Mouse (Mus musculus) forebrain, embryonic 10.5 days (tissue): ENCODE measurements around the gene Gab1. TPM values are rescaled to one million over a fixed set of nuclear protein-coding genes. Genes with fewer than 3 reads are reported as not detected.
A peak's percentile ranks its signal among the peaks of the same experiment; 100 is the strongest.

ENCODE experiments used
- DNase-seq: peaks from one replicate; pipeline ENCODE4 v3.0.0-alpha.2; 2017; ENCODE audit warnings: low spot score; ENCODE audit errors: extremely low spot score
- H3K27ac ChIP-seq: fragments of 300-500 bp; sonication (generic); 2 replicates; pipeline ENCODE4 v1.5.1; 2016; ENCODE audit warnings: mild to moderate bottlenecking
- H3K27me3 ChIP-seq: fragments of 300-500 bp; sonication (generic); 2 replicates; pipeline ENCODE4 v1.6.1; 2016; ENCODE audit warnings: mild to moderate bottlenecking; ENCODE audit not compliant: poor library complexity, severe bottlenecking
- H3K36me3 ChIP-seq: fragments of 300-500 bp; sonication (generic); replicated peaks from 2 replicates; pipeline ENCODE4 v1.6.1; 2016; ENCODE audit warnings: mild to moderate bottlenecking, moderate library complexity
- H3K4me1 ChIP-seq: fragments of 300-500 bp; sonication (generic); 2 replicates; pipeline ENCODE4 v1.6.1; 2016
- H3K4me3 ChIP-seq: fragments of 300-500 bp; sonication (generic); 2 replicates; pipeline ENCODE4 v1.5.1; 2016; ENCODE audit warnings: mild to moderate bottlenecking, moderate library complexity
- H3K9me3 ChIP-seq: fragments of 300-500 bp; sonication (generic); 2 replicates; pipeline ENCODE4 v1.6.1; 2016; ENCODE audit warnings: mild to moderate bottlenecking, moderate library complexity
- WGBS: fragments of 180-500 bp; shearing (Covaris S2); methylation state at CpG from one replicate; pipeline ENCODE4 v1.1.7; 2016; 5-methylcytosine and 5-hydroxymethylcytosine counted together
- polyA plus RNA-seq: library from polyadenylated mRNA; unstranded; fragments of >200 nt; fragmentation: Nextera tagmentation; extraction: Ambion mirVana; gene quantifications from 2 replicates; pipeline ENCODE4 v1.2.1, GENCODE M21; 2016

The Gab1 gene
- polyA plus RNA-seq, 1 experiment from 2014 or later = 10.1 TPM

GRCm38 (mm10) chr8:80830724-80831566 is 49.4 kb downstream of the Gab1 start:
- Histone ChIP-seq H3K9me3 (no peaks in the 10 kb centered on the region), H3K27ac (no peak overlapping the region), H3K4me1 (peaks cover 21% of the 10 kb centered on the region), H3K36me3 (no peaks in the 10 kb centered on the region), H3K27me3 (no peaks in the 10 kb centered on the region), H3K4me3 (no peak overlapping the region)
- DNase-seq = no peak
- WGBS = 85% methylated on average over 11 of the region's 11 CpGs

GRCm38 (mm10) chr8:80830141-80830540 is 50.2 kb downstream of the Gab1 start:
- Histone ChIP-seq H3K27ac (no peak overlapping the region), H3K27me3 (no peaks in the 10 kb centered on the region), H3K9me3 (no peaks in the 10 kb centered on the region), H3K4me3 (no peak overlapping the region), H3K4me1 (peaks cover 24% of the 10 kb centered on the region), H3K36me3 (no peaks in the 10 kb centered on the region)
- 70% methylated on average over 7 of the region's 7 CpGs for WGBS
- DNase-seq = no peak

- peaks cover 43% of the 10 kb centered on the region for H3K4me1 ChIP-seq
- no peak overlapping the region for H3K4me3 ChIP-seq
- no peak for DNase-seq
- H3K27me3 ChIP-seq = no peaks in the 10 kb centered on the region
- H3K27ac ChIP-seq = no peak overlapping the region
- WGBS = 95% methylated on average over 7 of the region's 7 CpGs
- H3K36me3 ChIP-seq = no peaks in the 10 kb centered on the region
- no peaks in the 10 kb centered on the region for H3K9me3 ChIP-seq
Measured at GRCm38 (mm10) chr8:80826996-80827395, 53.3 kb downstream of the Gab1 start.

- peaks cover 32% of the 10 kb centered on the region for H3K4me1 ChIP-seq
- WGBS = 88% methylated on average over 4 of the region's 4 CpGs
- no peaks in the 10 kb centered on the region for H3K9me3 ChIP-seq
- no peaks in the 10 kb centered on the region for H3K36me3 ChIP-seq
- no peak overlapping the region for H3K4me3 ChIP-seq
- no peaks in the 10 kb centered on the region for H3K27me3 ChIP-seq
- DNase-seq = no peak
- H3K27ac ChIP-seq = peak overlapping the region; percentile 25; the same call in 1 of the 2 replicates
Measured at GRCm38 (mm10) chr8:80825136-80825535, 55.2 kb downstream of the Gab1 start.

- Histone ChIP-seq H3K4me3 (no peak overlapping the region), H3K27me3 (no peaks in the 10 kb centered on the region), H3K4me1 (peaks cover 29% of the 10 kb centered on the region), H3K27ac (no peak overlapping the region), H3K9me3 (no peaks in the 10 kb centered on the region), H3K36me3 (no peaks in the 10 kb centered on the region)
- no peak for DNase-seq
- WGBS = 74% methylated on average over 5 of the region's 5 CpGs
Measured at GRCm38 (mm10) chr8:80824426-80824825, 55.9 kb downstream of the Gab1 start.

- Histone ChIP-seq H3K36me3 (no peaks in the 10 kb centered on the region), H3K4me3 (no peak overlapping the region), H3K4me1 (peaks cover 29% of the 10 kb centered on the region), H3K9me3 (no peaks in the 10 kb centered on the region), H3K27me3 (no peaks in the 10 kb centered on the region), H3K27ac (0 out of 2 replicates have a peak overlapping the region, but pooled peaks have one; percentile 51)
- WGBS = 88% methylated on average over 5 of the region's 5 CpGs
- no peak for DNase-seq
Measured at GRCm38 (mm10) chr8:80823250-80823649, 57.1 kb downstream of the Gab1 start.

GRCm38 (mm10) chr8:80821367-80822225 is 58.7 kb downstream of the Gab1 start:
- 81% methylated on average over 12 of the region's 12 CpGs for WGBS
- Histone ChIP-seq H3K9me3 (no peaks in the 10 kb centered on the region), H3K36me3 (no peaks in the 10 kb centered on the region), H3K4me1 (peaks cover 29% of the 10 kb centered on the region), H3K4me3 (no peak overlapping the region), H3K27ac (no peak overlapping the region), H3K27me3 (no peaks in the 10 kb centered on the region)
- no peak for DNase-seq

GRCm38 (mm10) chr8:80818978-80819377 is 61.3 kb downstream of the Gab1 start:
- DNase-seq = no peak
- WGBS = 92% methylated on average over 6 of the region's 6 CpGs
- Histone ChIP-seq H3K27ac (no peak overlapping the region), H3K4me3 (no peak overlapping the region), H3K9me3 (no peaks in the 10 kb centered on the region), H3K27me3 (no peaks in the 10 kb centered on the region), H3K36me3 (no peaks in the 10 kb centered on the region), H3K4me1 (peaks cover 11% of the 10 kb centered on the region)

- no peak overlapping the region for H3K4me3 ChIP-seq
- no peaks in the 10 kb centered on the region for H3K36me3 ChIP-seq
- H3K27ac ChIP-seq = no peak overlapping the region
- peaks cover 7% of the 10 kb centered on the region for H3K4me1 ChIP-seq
- DNase-seq = no peak
- no peaks in the 10 kb centered on the region for H3K27me3 ChIP-seq
- 86% methylated on average over 2 of the region's 2 CpGs for WGBS
- H3K9me3 ChIP-seq = no peaks in the 10 kb centered on the region
Measured at GRCm38 (mm10) chr8:80817065-80817464, 63.3 kb downstream of the Gab1 start.

- no peak for DNase-seq
- 93% methylated on average over 6 of the region's 6 CpGs for WGBS
- Histone ChIP-seq H3K27ac (no peak overlapping the region), H3K4me3 (no peak overlapping the region), H3K9me3 (no peaks in the 10 kb centered on the region), H3K4me1 (peaks cover 7% of the 10 kb centered on the region), H3K36me3 (no peaks in the 10 kb centered on the region), H3K27me3 (no peaks in the 10 kb centered on the region)
Measured at GRCm38 (mm10) chr8:80815179-80815578, 65.1 kb downstream of the Gab1 start.

- H3K27ac ChIP-seq = no peak overlapping the region
- WGBS = 78% methylated on average over 13 of the region's 13 CpGs
- no peaks in the 10 kb centered on the region for H3K27me3 ChIP-seq
- peaks cover 10% of the 10 kb centered on the region for H3K4me1 ChIP-seq
- no peak for DNase-seq
- H3K9me3 ChIP-seq = no peaks in the 10 kb centered on the region
- no peak overlapping the region for H3K4me3 ChIP-seq
- no peaks in the 10 kb centered on the region for H3K36me3 ChIP-seq
Measured at GRCm38 (mm10) chr8:80814087-80814791, 66.1 kb downstream of the Gab1 start.

GRCm38 (mm10) chr8:80813439-80813838 is 66.9 kb downstream of the Gab1 start:
- Histone ChIP-seq H3K4me3 (no peak overlapping the region), H3K36me3 (no peaks in the 10 kb centered on the region), H3K4me1 (peaks cover 18% of the 10 kb centered on the region), H3K27ac (no peak overlapping the region), H3K27me3 (no peaks in the 10 kb centered on the region), H3K9me3 (no peaks in the 10 kb centered on the region)
- WGBS = 89% methylated on average over 5 of the region's 5 CpGs
- DNase-seq = no peak
